Mouse (Mus musculus) embryonic facial prominence, embryonic 14.5 days (tissue): ENCODE results near the gene Tspear. TPM values are rescaled to one million over a fixed set of nuclear protein-coding genes. Genes with fewer than 3 reads are reported as not detected.
"Not testable (repeated sequence)": the region's sequence is repeated elsewhere in the genome, so short reads cannot be mapped to it uniquely, and the experiment has no call there.

Source experiments
- ATAC-seq: fragments of 200-750 bp; cut with Nextera tagmentation; 2 replicates; pipeline ENCODE4 v1.8.0; 2017; ENCODE audit warnings: low read depth, moderate number of reproducible peaks, moderate TSS enrichment
- DNase-seq: peaks from one replicate; pipeline ENCODE4 v3.0.0-alpha.2; 2015; ENCODE audit warnings: low spot score
- H3K27ac ChIP-seq: fragments of 300-500 bp; sonication (generic); replicated peaks from 2 replicates; pipeline ENCODE4 v1.5.1; 2014; ENCODE audit warnings: low read depth, mild to moderate bottlenecking, low read length, moderate library complexity
- H3K27me3 ChIP-seq: fragments of 300-500 bp; sonication (generic); replicated peaks from 2 replicates; pipeline ENCODE4 v1.6.1; 2014; ENCODE audit warnings: low read length; ENCODE audit not compliant: control insufficient read depth, insufficient read depth
- H3K36me3 ChIP-seq: fragments of 300-500 bp; sonication (generic); 2 replicates; pipeline ENCODE4 v1.6.1; 2014; ENCODE audit warnings: low read length, mixed read lengths; ENCODE audit not compliant: control insufficient read depth, insufficient read depth
- H3K4me1 ChIP-seq: fragments of 300-500 bp; sonication (generic); 2 replicates; pipeline ENCODE4 v1.6.1; 2014; ENCODE audit warnings: antibody characterized with exemption, low read length; ENCODE audit not compliant: control insufficient read depth, insufficient read depth
- H3K4me2 ChIP-seq: fragments of 300-500 bp; sonication (generic); 2 replicates; pipeline ENCODE4 v1.6.1; 2014; ENCODE audit warnings: low read depth, mild to moderate bottlenecking, low read length, moderate library complexity, mixed read lengths
- H3K4me3 ChIP-seq: fragments of 300-500 bp; sonication (generic); 2 replicates; pipeline ENCODE4 v1.5.1; 2014; ENCODE audit warnings: low read depth, mild to moderate bottlenecking, low read length
- H3K9ac ChIP-seq: fragments of 300-500 bp; sonication (generic); 2 replicates; pipeline ENCODE4 v1.6.1; 2014; ENCODE audit warnings: low read depth, mild to moderate bottlenecking, low read length, moderate library complexity, mixed read lengths
- H3K9me3 ChIP-seq: fragments of 300-500 bp; sonication (generic); 2 replicates; pipeline ENCODE4 v1.6.1; 2016; ENCODE audit warnings: low read length; ENCODE audit not compliant: control insufficient read depth
- WGBS: fragments of 180-500 bp; shearing (Covaris S2); extraction: QIAGEN DNeasy Blood & Tissue Kit; methylation state at CpG from one replicate; pipeline ENCODE4 v1.1.7; 2014; 5-methylcytosine and 5-hydroxymethylcytosine counted together
- polyA plus RNA-seq: library from polyadenylated mRNA; unstranded; fragments of >200 nt; fragmentation: Nextera tagmentation; extraction: Ambion mirVana; gene quantifications from 2 replicates; pipeline ENCODE4 v1.2.1, GENCODE M21; 2014

Gene Tspear
- polyA plus RNA-seq, 1 experiment from 2014 or later: 1.3 TPM

- peak; percentile 78 for DNase-seq
- Histone ChIP-seq H3K4me3 (no peak overlapping the region), H3K9me3 (no peaks in the 10 kb centered on the region), H3K4me2 (peak overlapping the region; percentile 29; the same call in 1 of the 2 replicates), H3K36me3 (no peaks in the 10 kb centered on the region), H3K27me3 (peaks cover 31% of the 10 kb centered on the region), H3K4me1 (no peaks in the 10 kb centered on the region), H3K27ac (no peak overlapping the region), H3K9ac (no peak overlapping the region)
- peak; percentile 49; the same call in 1 of the 2 replicates for ATAC-seq
- WGBS: 24% methylated on average over 10 of the region's 10 CpGs
Measured at GRCm38 (mm10) chr10:77687021-77687420, 652 bp downstream of the Tspear start.

- WGBS: 58% methylated on average over 3 of the region's 3 CpGs
- not testable (repeated sequence) for ATAC-seq, H3K36me3 ChIP-seq, H3K4me3 ChIP-seq, H3K4me2 ChIP-seq, DNase-seq, H3K9ac ChIP-seq, H3K27ac ChIP-seq, H3K4me1 ChIP-seq, H3K9me3 ChIP-seq
- H3K27me3 ChIP-seq: peaks cover 26% of the 10 kb centered on the region
Measured at GRCm38 (mm10) chr10:77690356-77690807, 4.0 kb downstream of the Tspear start, which contains the start of gene Gm19402. Gene Gm19402 (minus strand): TSS chr10:77690757.

- ATAC-seq: no peak
Measured at GRCm38 (mm10) chr10:77697133-77697532, 10.8 kb downstream of the Tspear start, which contains the start of gene Gm9508. Gene Gm9508 (minus strand): TSS chr10:77697233.

GRCm38 (mm10) chr10:77706326-77706725 lies 20.0 kb downstream of the Tspear start, which contains the start of gene Gm10272:
Gene Gm10272 (plus strand): TSS chr10:77706626.
- H3K27me3 ChIP-seq: no peaks in the 10 kb centered on the region
- H3K4me2 ChIP-seq: no peak within 1 kb of the TSS
- DNase-seq (no peak), ATAC-seq (no peak)
- H3K4me1 ChIP-seq: no peaks in the 10 kb centered on the region
- peaks cover 21% of the 10 kb centered on the region for H3K9me3 ChIP-seq
- WGBS: 95% methylated on average over 1 of the region's 1 CpGs
- no peak within 1 kb of the TSS for H3K4me3 ChIP-seq
- H3K36me3 ChIP-seq: no peaks in the 10 kb centered on the region
- no peak within 1 kb of the TSS for H3K27ac ChIP-seq
- H3K9ac ChIP-seq: no peak within 1 kb of the TSS

More at GRCm38 (mm10) chr10:77697133-77697532, 10.8 kb downstream of the Tspear start, which contains the start of gene Gm9508:
- Histone ChIP-seq H3K9me3 (no peaks in the 10 kb centered on the region), H3K4me2 (no peak within 1 kb of the TSS), H3K4me1 (no peaks in the 10 kb centered on the region), H3K27ac (no peak within 1 kb of the TSS), H3K27me3 (no peaks in the 10 kb centered on the region), H3K4me3 (no peak within 1 kb of the TSS), H3K9ac (no peak within 1 kb of the TSS), H3K36me3 (no peaks in the 10 kb centered on the region)
- no peak for DNase-seq
- 55% methylated on average over 4 of the region's 4 CpGs for WGBS

GRCm38 (mm10) chr10:77709831-77710230 lies 23.5 kb downstream of the Tspear start:
- Histone ChIP-seq H3K4me2 (no peak overlapping the region), H3K9me3 (peaks cover 11% of the 10 kb centered on the region; the same call in 1 of the 2 replicates), H3K9ac (no peak overlapping the region), H3K4me1 (no peaks in the 10 kb centered on the region), H3K27me3 (no peaks in the 10 kb centered on the region), H3K4me3 (no peak overlapping the region), H3K27ac (no peak overlapping the region), H3K36me3 (no peaks in the 10 kb centered on the region)
- WGBS: 77% methylated on average over 3 of the region's 3 CpGs
- DNase-seq: no peak
- no peak for ATAC-seq

GRCm38 (mm10) chr10:77711157-77711556 lies 24.8 kb downstream of the Tspear start, which contains the start of gene Gm10024:
Gene Gm10024 (plus strand): TSS chr10:77711457.
- not testable (repeated sequence) for H3K4me2 ChIP-seq, H3K27ac ChIP-seq, H3K4me1 ChIP-seq, DNase-seq, H3K36me3 ChIP-seq, H3K27me3 ChIP-seq, H3K4me3 ChIP-seq, H3K9ac ChIP-seq, ATAC-seq
- peaks cover 11% of the 10 kb centered on the region; the same call in 1 of the 2 replicates for H3K9me3 ChIP-seq

- Histone ChIP-seq H3K9me3 (peaks cover 7% of the 10 kb centered on the region; the same call in 1 of the 2 replicates), H3K4me2 (no peak overlapping the region), H3K27me3 (no peaks in the 10 kb centered on the region), H3K4me3 (no peak overlapping the region), H3K27ac (no peak overlapping the region), H3K4me1 (no peaks in the 10 kb centered on the region), H3K9ac (no peak overlapping the region), H3K36me3 (no peaks in the 10 kb centered on the region)
- DNase-seq (no peak), ATAC-seq (no peak)
- 46% methylated on average over 4 of the region's 4 CpGs for WGBS
Measured at GRCm38 (mm10) chr10:77713734-77714133, 27.4 kb downstream of the Tspear start.

- Histone ChIP-seq H3K4me2 (no peak within 1 kb of the TSS), H3K36me3 (no peaks in the 10 kb centered on the region), H3K4me1 (no peaks in the 10 kb centered on the region), H3K9me3 (peaks cover 7% of the 10 kb centered on the region; the same call in 1 of the 2 replicates), H3K9ac (no peak within 1 kb of the TSS), H3K4me3 (no peak within 1 kb of the TSS), H3K27me3 (no peaks in the 10 kb centered on the region), H3K27ac (no peak within 1 kb of the TSS)
- WGBS: 80% methylated on average over 1 of the region's 1 CpGs
- DNase-seq (no peak), ATAC-seq (no peak)
Measured at GRCm38 (mm10) chr10:77715507-77715906, 29.1 kb downstream of the Tspear start, which contains the start of gene Gm10142. Gene Gm10142 (plus strand): TSS chr10:77715807.

- H3K27ac ChIP-seq, H3K4me1 ChIP-seq, H3K9me3 ChIP-seq, H3K4me2 ChIP-seq, H3K9ac ChIP-seq, ATAC-seq, H3K4me3 ChIP-seq, H3K36me3 ChIP-seq, DNase-seq, H3K27me3 ChIP-seq: not testable (repeated sequence)
- WGBS: 88% methylated on average over 1 of the region's 1 CpGs
Measured at GRCm38 (mm10) chr10:77720299-77720698, 33.9 kb downstream of the Tspear start, which contains the start of gene Krtap12-1. Gene Krtap12-1 (plus strand): TSS chr10:77720599.
